28 mouse cellular contexts compared by ENCODE assay signal in the genomic region with DNA sequence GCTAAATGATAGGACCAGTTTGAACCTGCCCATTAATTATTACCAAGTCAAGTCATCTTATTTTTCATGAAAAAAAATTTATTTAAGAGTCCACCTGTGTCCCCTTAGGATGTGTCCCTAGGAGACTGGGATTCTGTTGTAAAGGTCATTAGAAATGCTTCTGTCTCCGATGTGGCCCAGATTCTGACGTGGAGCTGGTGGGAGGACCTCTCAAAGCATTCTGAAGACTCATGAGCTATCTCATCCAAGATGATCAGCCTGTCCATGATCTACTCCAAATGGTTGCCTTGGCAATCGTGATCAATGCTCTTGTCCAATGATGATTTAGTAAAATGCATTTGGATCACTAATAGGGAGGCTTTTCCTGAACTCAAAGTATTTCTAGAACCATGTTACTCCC.
DNase-seq lines count a peak whose midpoint lies in the region; ATAC-seq and TF ChIP-seq lines count a peak whose summit lies in the region.
"Had no signal": no experiment of that assay in that cellular context is flagged by ENCODE, and none has a peak within 500 bp of the region (broad histone marks: within the 10 kb centered on the region; RNA-seq: fewer than 3 reads in every experiment).

No protein-coding gene starts in this region.

- no peak for ATAC-seq in forebrain, embryonic 11.5 days (replicated peaks; ENCODE audit: low FRiP score)
- no peak for ATAC-seq in forebrain, postnatal 0 days
- ATAC-seq in liver, postnatal 0 days: no peak
- ATAC-seq: activated CD4-positive, CD25-positive, alpha-beta regulatory T cell, adult 4 months; forebrain, embryonic 13.5 days; forebrain, embryonic 16.5 days; hindbrain, postnatal 0 days; inflammation-experienced regulatory T-cells, adult 6 months had no signal

- H3K27ac ChIP-seq in forebrain, embryonic 11.5 days (ENCODE audit: low read depth, low read length): peak overlapping the region; percentile 18; the same call in 1 of the 2 replicates
- no peak overlapping the region for H3K27ac ChIP-seq in forebrain, postnatal 0 days (ENCODE audit: low read depth, low read length)
- 0 out of 2 replicates have a peak overlapping the region, but pooled peaks have one; percentile 60 for H3K27ac ChIP-seq in liver, postnatal 0 days (ENCODE audit: low read depth)
- H3K27ac ChIP-seq: embryonic facial prominence, embryonic 10.5 days; embryonic facial prominence, embryonic 13.5 days; forebrain, embryonic 13.5 days; heart, embryonic 15.5 days; hindbrain, embryonic 14.5 days; hindbrain, postnatal 0 days had no signal

- H3K4me3 ChIP-seq in forebrain, embryonic 11.5 days (ENCODE audit: low read depth, low read length): no peak overlapping the region
- H3K4me3 ChIP-seq in forebrain, postnatal 0 days (ENCODE audit: low read depth, low read length): no peak overlapping the region
- H3K4me3 ChIP-seq in liver, postnatal 0 days (ENCODE audit: low read depth, low read length): no peak overlapping the region
- H3K4me3 ChIP-seq: embryonic facial prominence, embryonic 10.5 days; embryonic facial prominence, embryonic 13.5 days; erythroblast, embryonic 14.5 days; forebrain, embryonic 13.5 days; heart, embryonic 12.5 days; heart, embryonic 15.5 days had no signal

- TF ChIP-seq EP300 in liver, postnatal 0 days (IDR thresholded peaks at IDR 0.05; ENCODE audit: low read depth): no peak

- no peaks in the 10 kb centered on the region; the same call in 1 of the 2 replicates for H3K4me1 ChIP-seq in forebrain, embryonic 11.5 days (replicated peaks; ENCODE audit: control insufficient read depth, insufficient read depth, low read length)
- no peaks in the 10 kb centered on the region for H3K4me1 ChIP-seq in forebrain, postnatal 0 days (ENCODE audit: insufficient read depth)
- peaks cover 3% of the 10 kb centered on the region; the same call in 1 of the 2 replicates for H3K4me1 ChIP-seq in liver, postnatal 0 days (ENCODE audit: insufficient read depth)
- H3K4me1 ChIP-seq: embryonic facial prominence, embryonic 13.5 days; forebrain, embryonic 13.5 days had no signal

- WGBS in forebrain, embryonic 11.5 days: 84% methylated on average over 3 of the region's 3 CpGs
- WGBS in forebrain, postnatal 0 days: 85% methylated on average over 3 of the region's 3 CpGs
- WGBS in liver, postnatal 0 days (ENCODE audit: insufficient replicate concordance): 79% methylated on average over 3 of the region's 3 CpGs

- no peaks in the 10 kb centered on the region for H3K27me3 ChIP-seq in forebrain, embryonic 11.5 days (ENCODE audit: control insufficient read depth, insufficient read depth, low read length)
- H3K27me3 ChIP-seq in forebrain, postnatal 0 days (ENCODE audit: insufficient read depth, low read length): no peaks in the 10 kb centered on the region
- H3K27me3 ChIP-seq in liver, postnatal 0 days (ENCODE audit: insufficient read depth, low read length): no peaks in the 10 kb centered on the region
- H3K27me3 ChIP-seq: embryonic facial prominence, embryonic 13.5 days; forebrain, embryonic 13.5 days; heart, embryonic 12.5 days; heart, embryonic 15.5 days had no signal

- no peak for DNase-seq in forebrain, embryonic 11.5 days (ENCODE audit: low spot score)
- no peak for DNase-seq in forebrain, postnatal 0 days
- DNase-seq in heart, adult 18-20 months: peak; percentile 32 to 45
- DNase-seq in heart, postnatal 10 days: no peak
- DNase-seq in liver, postnatal 0 days: no peak
- DNase-seq in liver: no peak
- DNase-seq: adrenal gland, adult 8-10 months; adrenal gland, postnatal 25 days; cerebellum, adult 11-12 months; cerebellum, adult 8-10 months; cerebellum, postnatal 10 days; cerebellum, postnatal 36 days; embryo, embryonic 11 days; gastrocnemius, postnatal 25 days; heart, postnatal 14 days; heart, postnatal 4 days; kidney, adult 11 months had no signal

- no peak overlapping the region for H3K9ac ChIP-seq in forebrain, embryonic 11.5 days (ENCODE audit: low read length)
- H3K9ac ChIP-seq in forebrain, postnatal 0 days: no peak overlapping the region
- H3K9ac ChIP-seq in liver, postnatal 0 days (replicated peaks): no peak overlapping the region
- H3K9ac ChIP-seq: embryonic facial prominence, embryonic 13.5 days; forebrain, embryonic 13.5 days; heart, embryonic 12.5 days; heart, embryonic 15.5 days; hindbrain, embryonic 14.5 days had no signal

- no peak overlapping the region for H3K4me2 ChIP-seq in forebrain, embryonic 11.5 days (ENCODE audit: low read depth, low read length, severe bottlenecking)
- H3K4me2 ChIP-seq in forebrain, postnatal 0 days (ENCODE audit: low read depth): no peak overlapping the region
- no peak overlapping the region for H3K4me2 ChIP-seq in liver, postnatal 0 days (ENCODE audit: low read depth, low read length)
- H3K4me2 ChIP-seq: embryonic facial prominence, embryonic 13.5 days; forebrain, embryonic 13.5 days; heart, embryonic 12.5 days; heart, embryonic 15.5 days; hindbrain, embryonic 14.5 days had no signal

- TF ChIP-seq CTCF in forebrain, postnatal 0 days (IDR thresholded peaks at IDR 0.05; ENCODE audit: low read depth): no peak
- no peak for TF ChIP-seq CTCF in liver, postnatal 0 days (IDR thresholded peaks at IDR 0.05; ENCODE audit: low read depth)

- H3K36me3 ChIP-seq in forebrain, embryonic 11.5 days (ENCODE audit: control insufficient read depth, insufficient read depth, low read length): no peaks in the 10 kb centered on the region
- H3K36me3 ChIP-seq in forebrain, postnatal 0 days (ENCODE audit: insufficient read depth): no peaks in the 10 kb centered on the region
- H3K36me3 ChIP-seq in liver, postnatal 0 days (replicated peaks; ENCODE audit: insufficient read depth, low read length): no peaks in the 10 kb centered on the region
- H3K36me3 ChIP-seq: embryonic facial prominence, embryonic 10.5 days; embryonic facial prominence, embryonic 13.5 days; heart, embryonic 12.5 days; heart, embryonic 15.5 days had no signal

- intact Hi-C loops in heart, postnatal 10 days (cut with DNase I): no loop called here

- H3K9me3 ChIP-seq in forebrain, embryonic 11.5 days (ENCODE audit: control insufficient read depth, low read length): no peaks in the 10 kb centered on the region
- H3K9me3 ChIP-seq in forebrain, postnatal 0 days (ENCODE audit: low read length): 0 out of 2 replicates have a peak, but pooled peaks cover 3% of the 10 kb centered on the region
- H3K9me3 ChIP-seq in liver, postnatal 0 days (ENCODE audit: low read length): no peaks in the 10 kb centered on the region; the same call in 1 of the 2 replicates
- H3K9me3 ChIP-seq: embryonic facial prominence, embryonic 10.5 days; forebrain, embryonic 13.5 days; heart, embryonic 15.5 days had no signal

Comparison
In these comparisons a context has a peak if more than half of its experiments do, and no peak if none do; other contexts are left out.
1. DNase-seq: peak in heart, adult 18-20 months (2 of 2); none in forebrain, embryonic 11.5 days (single experiment), forebrain, postnatal 0 days (single experiment), heart, postnatal 10 days (0 of 2), liver, postnatal 0 days (single experiment) and liver (single experiment).